Mouse (Mus musculus): ENCODE data around the gene Sept10.

- no peak for TF ChIP-seq EP300 (IDR thresholded peaks at IDR 0.05; ENCODE audit: low read depth)
- TF ChIP-seq CTCF (IDR thresholded peaks at IDR 0.05; ENCODE audit: low read depth) = no peak
Observed at GRCm38 (mm10) chr10:59259572-59259971, 37.9 kb upstream of the Sept10 start.

Data from liver, embryonic 14.5 days (tissue).